Comparison of ENCODE assay signal across 8 mouse cellular contexts in the genomic region with DNA sequence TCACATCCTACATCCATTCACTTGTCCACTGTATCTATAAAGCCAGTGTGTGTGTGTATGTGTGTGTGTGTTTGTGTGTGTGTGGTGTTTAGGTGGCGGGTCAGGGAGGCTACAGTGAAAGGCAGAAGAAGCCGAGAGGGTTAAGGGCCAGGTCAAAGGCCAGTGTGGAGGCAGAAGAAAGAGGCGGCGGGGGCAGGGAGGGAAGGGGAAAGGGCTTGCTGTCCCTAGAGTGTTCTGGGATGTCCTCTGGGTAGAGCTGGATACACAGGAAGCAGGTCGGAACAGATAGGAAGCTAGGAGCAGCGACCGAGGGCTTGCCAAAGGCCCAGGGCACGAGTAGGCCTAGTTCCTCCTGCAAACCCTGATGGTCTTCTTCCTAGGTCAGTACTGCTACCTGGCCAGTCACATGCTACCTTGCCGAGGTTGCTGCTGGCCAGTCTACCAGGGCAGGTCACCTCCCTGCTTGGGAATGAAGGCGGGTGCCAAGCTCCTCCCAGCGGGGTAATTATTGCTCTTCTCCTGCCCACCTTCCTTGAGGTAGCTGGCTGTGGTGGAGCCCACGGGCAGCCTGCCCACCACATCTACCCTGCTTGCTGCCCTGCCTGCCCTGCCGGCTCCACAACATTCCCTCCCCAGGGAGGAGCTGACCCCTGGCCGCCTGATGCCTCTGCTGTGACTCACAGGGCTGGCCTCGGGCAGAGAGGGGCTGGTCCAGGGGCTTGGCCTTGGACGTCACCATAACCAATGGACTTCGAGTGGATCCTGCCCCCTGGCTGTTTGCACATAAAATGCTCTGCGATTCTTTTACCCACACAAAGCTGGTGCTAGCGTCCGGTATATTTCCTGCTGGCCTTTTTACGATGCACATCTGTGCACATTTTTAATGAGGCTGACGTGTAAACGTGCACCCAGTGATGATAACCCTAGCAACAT. TPM values are rescaled to one million over a fixed set of nuclear protein-coding genes. Genes with fewer than 3 reads are reported as not detected.
DNase-seq lines count a peak whose midpoint lies in the region; ATAC-seq and TF ChIP-seq lines count a peak whose summit lies in the region.

No protein-coding gene starts in this region.

- no peak for DNase-seq in CH12.LX (ENCODE audit: extremely low read depth)
- peak; percentile 84 for DNase-seq in embryo, embryonic 10 days (ENCODE audit: low spot score)
- peak; percentile 55 to 85 for DNase-seq in gastrocnemius, postnatal 4 days (ENCODE audit: low spot score in 2 of 2)
- peak; percentile 83 for DNase-seq in intestine, embryonic 14.5 days (ENCODE audit: low spot score)
- DNase-seq in left cerebral cortex, postnatal 4 days: peak; percentile 64
- peak; percentile 76 for DNase-seq in mesoderm, embryonic 11.5 days (ENCODE audit: low read depth, low spot score)
- DNase-seq in right cerebral cortex, postnatal 25 days: peak; percentile 23

- H3K27me3 ChIP-seq in CH12.LX (replicated peaks): no peaks in the 10 kb centered on the region
- H3K27me3 ChIP-seq in intestine, embryonic 14.5 days (replicated peaks; ENCODE audit: control insufficient read depth, insufficient read depth, low read length): no peaks in the 10 kb centered on the region

- dilution Hi-C loops in CH12.LX (cut with MboI; ENCODE audit: extremely low pct_ligation_motif_present, extremely low pct_unique_long_range_greater_than_20kb, low sequenced_read_pairs): no loop called here

- intact Hi-C loops in left cerebral cortex, postnatal 4 days (cut with DNase I): no loop called here

- ATAC-seq in intestine, embryonic 14.5 days (replicated peaks; ENCODE audit: low FRiP score, low TSS enrichment, low read depth): peak; percentile 81
- ATAC-seq in megakaryocyte-erythroid progenitor cell, adult 5-6 weeks (replicated peaks; ENCODE audit: low FRiP score, low TSS enrichment, poor library complexity, severe bottlenecking): no peak

- TF ChIP-seq POLR2A in CH12.LX (IDR thresholded peaks at IDR 0.05; ENCODE audit: low read depth, low read length): no peak; the same call in 1 of the 2 replicates

- H3K27ac ChIP-seq in CH12.LX (ENCODE audit: insufficient read depth, low read depth): 0 out of 2 replicates have a peak overlapping the region, but pooled peaks have one; percentile 0
- peak overlapping the region; percentile 75; the same call in 1 of the 2 replicates for H3K27ac ChIP-seq in intestine, embryonic 14.5 days (ENCODE audit: low read depth)

- peaks cover 5% of the 10 kb centered on the region for H3K9me3 ChIP-seq in CH12.LX (replicated peaks; ENCODE audit: low read length)
- 0 out of 2 replicates have a peak, but pooled peaks cover 4% of the 10 kb centered on the region for H3K9me3 ChIP-seq in intestine, embryonic 14.5 days (ENCODE audit: control insufficient read depth, low read length)

- no peak overlapping the region for H3K4me2 ChIP-seq in CH12.LX (ENCODE audit: insufficient read depth, low read depth, poor library complexity, severe bottlenecking)
- peak overlapping the region; percentile 36 for H3K4me2 ChIP-seq in intestine, embryonic 14.5 days (ENCODE audit: low read length)

- peak; percentile 29 for TF ChIP-seq RAD21 in CH12.LX (IDR thresholded peaks at IDR 0.05; ENCODE audit: low read depth, low read length)

- H3K36me3 ChIP-seq in CH12.LX (replicated peaks in 1 of 2; ENCODE audit: control insufficient read depth in 1 of 2, insufficient read depth in 1 of 2, low read length in 1 of 2): no peaks in the 10 kb centered on the region
- H3K36me3 ChIP-seq in intestine, embryonic 14.5 days (ENCODE audit: control insufficient read depth, insufficient read depth, low read length): no peaks in the 10 kb centered on the region

- 24% methylated on average over 23 of the region's 23 CpGs for WGBS in intestine, embryonic 14.5 days

- H3K4me3 ChIP-seq in CH12.LX (replicated peaks in 1 of 3; ENCODE audit: low read depth in 2 of 3, low read length in 2 of 3, poor library complexity in 1 of 3): no peak overlapping the region
- no peak overlapping the region for H3K4me3 ChIP-seq in intestine, embryonic 14.5 days (ENCODE audit: low read depth, low read length)

- no peak overlapping the region for H3K9ac ChIP-seq in CH12.LX (ENCODE audit: insufficient read depth, low read depth)
- no peak overlapping the region; the same call in 1 of the 2 replicates for H3K9ac ChIP-seq in intestine, embryonic 14.5 days (ENCODE audit: low read length)

- in situ Hi-C loops in CH12.LX (cut with MboI; ENCODE audit: low pct_ligation_motif_present, low pct_unique_long_range_greater_than_20kb, low sequenced_read_pairs): loop anchor here (5.0 kb wide), 1 partner anchor 34 kb away; no protein-coding TSS in a partner anchor

- no peaks in the 10 kb centered on the region for H3K79me2 ChIP-seq in CH12.LX (replicated peaks; ENCODE audit: control insufficient read depth, extremely low read depth, insufficient read depth, poor library complexity, severe bottlenecking)

- TF ChIP-seq CTCF in CH12.LX (conservative IDR thresholded peaks at IDR 0.05 in 1 of 2, IDR thresholded peaks at IDR 0.05 in 1 of 2; ENCODE audit: low read depth in 2 of 2, low read length in 2 of 2): peak in 1 of 2 experiments; percentile 51; a peak in 2 of 4 replicates

- TF ChIP-seq EP300 in CH12.LX (IDR thresholded peaks at IDR 0.05; ENCODE audit: low read length): no peak

- peaks cover 66 to 98% of the 10 kb centered on the region in 2 experiments for H3K4me1 ChIP-seq in CH12.LX (ENCODE audit: control insufficient read depth in 1 of 2, insufficient read depth in 2 of 2)
- H3K4me1 ChIP-seq in intestine, embryonic 14.5 days (replicated peaks; ENCODE audit: control insufficient read depth, insufficient read depth, low read length): peaks cover 30% of the 10 kb centered on the region

TF ChIP-seq in CH12.LX, 34 proteins besides CTCF, POLR2A, EP300 and RAD21:
- TF ChIP-seq TCF12 (IDR thresholded peaks at IDR 0.05; ENCODE audit: low read depth, low read length): peak; percentile 12; the same call in 1 of the 2 replicates
- TF ChIP-seq MAZ (IDR thresholded peaks at IDR 0.05; ENCODE audit: low read depth, low read length): no peak
- TF ChIP-seq USF1 (IDR thresholded peaks at IDR 0.05; ENCODE audit: low read depth, low read length): no peak
- no peak for TF ChIP-seq ELF1 (IDR thresholded peaks at IDR 0.05; ENCODE audit: low read depth, low read length)
- TF ChIP-seq HCFC1 (IDR thresholded peaks at IDR 0.05; ENCODE audit: low read depth, low read length): no peak
- peak; percentile 49 for TF ChIP-seq SMC3 (IDR thresholded peaks at IDR 0.05; ENCODE audit: low read depth, low read length)

RNA-seq across cellular contexts. Expression of a gene that starts 40.2 kb away (rescaled TPM):
- total RNA-seq in CH12.LX (2012; rRNA removed): 30.6 and 40.4 TPM in 2 replicates
- 11.4 and 15.0 TPM in 2 replicates for total RNA-seq in CH12.LX (2014; rRNA removed)
- polyA plus RNA-seq in CH12.LX (2012; ENCODE audit: insufficient read length, low read depth): 26.0 and 29.8 TPM in 2 replicates
- 10 to 100 TPM; 10.4 to 10.7 TPM for total RNA-seq in gastrocnemius, postnatal 4 days (2021)
- 9.9 and 10.5 TPM in 2 replicates for polyA plus RNA-seq in intestine, embryonic 14.5 days (2014; fragmentation: Nextera tagmentation; extraction: Ambion mirVana)
- 10 to 100 TPM; 40.8 to 45.2 TPM for total RNA-seq in left cerebral cortex, postnatal 4 days (2021)
- total RNA-seq in megakaryocyte-erythroid progenitor cell, adult 5-6 weeks (2014; fragmentation: Nextera tagmentation): 5.2 and 5.4 TPM in 2 replicates
- total RNA-seq in megakaryocyte-erythroid progenitor cell, adult 5-6 weeks (2017): 3.9 and 11.6 TPM in 2 replicates
